Mouse (Mus musculus): ENCODE measurements at regions not wholly inside any gene's neighbourhood (a gene's known extent, or its start where the extent isn't known, plus 50 kb on each side); places are given as distances from the start of the nearest gene placed in this dataset.

- no peak for DNase-seq (ENCODE audit: low spot score in 2 of 2)
Measured at GRCm38 (mm10) chr13:92973791-92974190, 129.2 kb downstream of the Mtx3 start.

- peak; percentile 82 to 89 for DNase-seq (ENCODE audit: low spot score in 2 of 2)
Measured at GRCm38 (mm10) chr13:92986719-92987553, 142.4 kb downstream of the Mtx3 start.

- DNase-seq (ENCODE audit: low spot score in 2 of 2), result peak; percentile 22 to 25
Measured at GRCm38 (mm10) chr13:92987691-92988090, 143.1 kb downstream of the Mtx3 start.

GRCm38 (mm10) chr13:92988600-92988999, 144.0 kb downstream of the Mtx3 start:
- DNase-seq (ENCODE audit: low spot score in 2 of 2), result no peak

- DNase-seq (ENCODE audit: low spot score in 2 of 2), result no peak
Measured at GRCm38 (mm10) chr13:92990316-92991206, 146.0 kb downstream of the Mtx3 start.

All from adrenal gland, adult 18-20 months (tissue).